Mouse (Mus musculus) lung, adult 2 months (tissue): Measurements from ENCODE around the gene Suv39h1. TPM values are rescaled to one million over a fixed set of nuclear protein-coding genes. Genes with fewer than 3 reads are reported as not detected.
"Not testable (repeated sequence)": the region's sequence is repeated elsewhere in the genome, so short reads cannot be mapped to it uniquely, and the experiment has no call there.

Source experiments
- DNase-seq: peaks from one replicate; pipeline ENCODE4 v3.0.0; 2022
- H3K4me1 ChIP-seq: fragments of 200-500 bp; 2 replicates; pipeline ENCODE4 v1.6.1; 2011; ENCODE audit warnings: low read length; ENCODE audit not compliant: control insufficient read depth, insufficient read depth
- H3K4me3 ChIP-seq: fragments of 200-500 bp; replicated peaks from 2 replicates; pipeline ENCODE3; 2011; ENCODE audit warnings: low read depth, mild to moderate bottlenecking, control low read depth, low read length; ENCODE audit errors: extremely low read depth
- CTCF ChIP-seq: fragments of 200-500 bp; IDR thresholded peaks from 2 replicates; pipeline ENCODE4 v1.5.1; 2011; ENCODE audit warnings: mild to moderate bottlenecking, low read length, control low read depth; ENCODE audit not compliant: insufficient read depth
- POLR2A ChIP-seq: fragments of 200-500 bp; IDR thresholded peaks from 2 replicates; pipeline ENCODE4 v1.6.1; 2011; ENCODE audit warnings: low read depth, mild to moderate bottlenecking, control low read depth, low read length, borderline replicate concordance; ENCODE audit errors: extremely low read depth
- WGBS: fragments of 180-500 bp; shearing (Covaris S2); methylation state at CpG from one replicate; pipeline ENCODE4 v1.1.7; 2018; 5-methylcytosine and 5-hydroxymethylcytosine counted together
- polyA plus RNA-seq: library from polyadenylated mRNA; depleted of rRNA; stranded (reverse); fragments of >200 nt; gene quantifications from 2 replicates; pipeline ENCODE4 v1.2.3, GENCODE M21; 2012

Gene Suv39h1
- polyA plus RNA-seq, 1 experiment, result 10.6 TPM

DNA sequence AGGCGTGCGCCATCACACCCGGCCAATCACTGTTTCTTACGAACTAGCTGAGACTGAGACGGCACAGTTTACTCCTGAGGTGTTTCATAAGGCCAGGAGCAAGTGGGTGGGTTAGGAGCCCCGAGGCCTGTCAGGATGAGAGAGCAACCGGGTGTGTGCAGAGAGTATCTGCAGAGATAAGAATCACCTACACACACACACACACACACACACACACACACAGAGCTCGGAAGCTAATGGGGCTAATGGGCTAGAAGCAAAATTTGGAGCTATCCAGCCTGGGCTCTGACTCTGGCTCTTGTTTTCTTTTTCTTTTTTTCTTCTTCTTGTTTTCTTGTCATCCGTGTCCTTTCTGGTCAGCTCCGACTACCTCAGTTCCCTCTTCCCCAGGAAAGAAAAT is 21.0 kb upstream of the Suv39h1 start:
- 77% methylated on average over 10 of the region's 10 CpGs for WGBS
- DNase-seq, result no peak
- Histone ChIP-seq H3K4me1 (no peaks in the 10 kb centered on the region), H3K4me3 (no peak overlapping the region)
- TF ChIP-seq POLR2A, result no peak
- no peak for TF ChIP-seq CTCF

DNA sequence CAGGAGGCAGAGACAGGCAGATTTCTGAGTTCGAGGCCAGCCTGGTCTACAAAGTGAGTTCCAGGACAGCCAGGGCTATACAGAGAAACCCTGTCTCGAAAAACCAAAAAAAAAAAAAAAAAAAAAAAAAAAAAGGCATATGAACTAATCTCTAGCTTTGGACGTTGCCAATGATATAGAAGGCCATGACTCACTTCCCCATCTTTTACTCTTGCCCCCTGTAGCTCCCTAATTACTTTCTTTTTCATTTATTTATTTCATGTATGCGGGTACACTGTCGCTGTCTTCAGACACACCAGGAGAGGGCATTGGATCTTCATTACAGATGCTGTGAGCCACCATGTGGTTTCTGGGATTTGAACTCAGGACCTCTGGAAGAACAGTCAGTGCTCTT is 16.4 kb upstream of the Suv39h1 start:
- 71% methylated on average over 5 of the region's 5 CpGs for WGBS
- DNase-seq, H3K4me3 ChIP-seq, H3K4me1 ChIP-seq: not testable (repeated sequence)

DNA sequence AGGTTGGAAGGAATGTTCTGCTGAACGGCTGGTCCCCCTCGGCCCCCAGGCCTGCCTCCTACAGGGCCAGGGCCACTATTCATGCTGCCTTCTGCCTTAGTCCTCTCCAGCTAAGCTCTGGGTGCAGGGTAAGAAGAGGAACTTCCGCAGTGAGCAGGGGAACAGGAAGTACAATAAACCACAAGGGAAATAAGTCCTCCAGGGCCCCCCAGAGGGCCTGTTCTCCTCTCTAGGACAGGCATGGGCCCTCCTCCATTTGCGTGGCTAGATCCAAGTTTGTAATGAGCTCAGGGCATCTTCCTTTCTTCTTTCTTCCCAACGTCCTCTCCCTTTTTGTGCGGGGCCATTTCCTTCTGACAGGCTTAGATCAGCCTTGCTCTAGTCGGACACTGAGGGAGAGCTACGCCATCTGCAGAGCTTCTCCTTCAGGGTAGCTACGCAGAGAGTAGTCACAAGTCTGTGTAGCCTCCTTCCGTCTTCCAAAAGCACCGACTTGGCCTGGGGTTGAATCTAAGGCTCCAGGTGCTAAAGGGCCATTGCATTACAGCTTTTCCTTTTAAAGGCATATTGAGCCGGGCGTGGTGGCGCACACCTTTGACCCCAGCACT is 15.9 kb upstream of the Suv39h1 start, which contains the start of gene Was:
Gene Was, minus strand, starts transcription at position 153 of the 608 bp plus-strand sequence.
- peak within 1 kb of the TSS; percentile 38 for H3K4me3 ChIP-seq
- no peak for TF ChIP-seq CTCF
- TF ChIP-seq POLR2A, result no peak
- H3K4me1 ChIP-seq, result no peaks in the 10 kb centered on the region
- DNase-seq, result no peak
- WGBS, result 73% methylated on average over 14 of the region's 14 CpGs

- Histone ChIP-seq H3K4me3 (peak overlapping the region; percentile 6), H3K4me1 (no peaks in the 10 kb centered on the region)
- 67% methylated on average over 3 of the region's 3 CpGs for WGBS
- DNase-seq, result no peak
- TF ChIP-seq POLR2A (no peak), CTCF (no peak)
Observed at GRCm38 (mm10) chrX:8089746-8090145, 15.2 kb upstream of the Suv39h1 start.

DNA sequence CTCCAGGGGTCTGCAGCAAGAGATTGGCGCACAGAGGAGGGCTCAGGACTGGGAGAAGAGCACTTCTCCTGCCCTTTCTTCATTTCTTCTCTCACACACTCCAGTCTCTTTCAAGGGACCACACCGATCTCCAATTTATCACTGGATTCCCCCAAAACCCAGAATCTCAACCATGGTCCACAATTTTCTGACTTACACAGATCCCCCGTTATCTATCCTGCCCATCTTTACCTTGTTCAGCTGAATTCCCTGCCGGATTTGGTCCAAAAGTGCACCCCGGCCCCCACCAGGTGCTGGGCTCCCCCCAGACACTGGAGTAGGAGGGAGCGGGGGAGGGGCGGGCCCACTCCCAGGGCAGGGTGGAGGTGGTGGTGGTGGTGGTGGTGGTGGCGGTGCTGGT is 11.1 kb upstream of the Suv39h1 start:
- WGBS, result 80% methylated on average over 8 of the region's 8 CpGs
- no peak for DNase-seq
- Histone ChIP-seq H3K4me3 (no peak overlapping the region), H3K4me1 (no peaks in the 10 kb centered on the region)
- TF ChIP-seq CTCF (no peak), POLR2A (no peak)

GRCm38 (mm10) chrX:8084771-8085259 is 10.3 kb upstream of the Suv39h1 start:
- no peaks in the 10 kb centered on the region for H3K4me1 ChIP-seq
- WGBS, result 82% methylated on average over 6 of the region's 6 CpGs
- no peak overlapping the region for H3K4me3 ChIP-seq
- TF ChIP-seq CTCF, result no peak
- TF ChIP-seq POLR2A, result no peak
- no peak for DNase-seq

DNA sequence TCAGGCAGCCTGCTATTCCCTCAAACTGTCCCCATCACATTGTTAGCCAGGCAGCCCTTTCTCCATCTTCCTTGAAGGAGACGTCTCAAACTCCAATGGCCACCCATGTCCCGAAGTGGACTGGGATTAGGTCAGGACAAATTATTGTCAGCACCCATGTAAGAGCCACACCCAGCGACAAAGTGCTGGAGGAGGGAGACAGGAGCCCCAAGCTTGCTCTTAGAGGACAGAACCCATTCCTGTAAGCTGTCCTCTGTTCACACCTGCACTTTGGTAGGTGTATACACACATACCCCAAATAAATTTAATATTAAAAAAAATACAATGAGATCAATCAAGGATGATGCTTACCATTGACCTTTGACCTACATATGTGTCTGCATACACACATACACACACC is 544 bp upstream of the Suv39h1 start:
- Histone ChIP-seq H3K4me3 (peak overlapping the region; percentile 63), H3K4me1 (no peaks in the 10 kb centered on the region)
- no peak for DNase-seq
- TF ChIP-seq CTCF, result no peak
- no peak for TF ChIP-seq POLR2A
- WGBS, result 52% methylated on average over 3 of the region's 3 CpGs

- peak; percentile 15 for DNase-seq
- H3K4me3 ChIP-seq, result peak overlapping the region; percentile 72
- no peaks in the 10 kb centered on the region for H3K4me1 ChIP-seq
- TF ChIP-seq CTCF (no peak), POLR2A (no peak)
- 24% methylated on average over 64 of the region's 64 CpGs for WGBS
Observed at GRCm38 (mm10) chrX:8073881-8074429, 605 bp downstream of the Suv39h1 start.

DNA sequence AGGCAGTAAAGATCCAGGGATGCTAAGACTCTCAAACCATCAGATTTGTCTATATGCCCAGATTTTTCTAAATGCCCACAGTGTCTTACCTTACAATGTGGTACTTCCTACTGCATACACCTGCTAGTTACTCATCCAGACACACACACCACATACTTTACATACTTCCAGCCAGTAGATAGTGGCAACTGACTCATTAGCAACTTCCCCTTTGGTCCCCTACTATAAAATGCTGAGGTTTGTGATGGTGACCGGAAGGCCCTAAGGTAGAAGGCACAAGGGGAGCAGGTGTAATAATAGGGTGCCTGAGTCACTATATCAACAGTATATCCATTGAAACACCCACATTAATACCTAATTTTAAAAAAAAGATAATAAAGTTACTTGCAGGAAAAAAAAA is 5.4 kb downstream of the Suv39h1 start:
- Histone ChIP-seq H3K4me1 (no peaks in the 10 kb centered on the region), H3K4me3 (no peak overlapping the region)
- WGBS, result 95% methylated on average over 1 of the region's 1 CpGs
- DNase-seq, result no peak
- no peak for TF ChIP-seq POLR2A
- no peak for TF ChIP-seq CTCF

DNA sequence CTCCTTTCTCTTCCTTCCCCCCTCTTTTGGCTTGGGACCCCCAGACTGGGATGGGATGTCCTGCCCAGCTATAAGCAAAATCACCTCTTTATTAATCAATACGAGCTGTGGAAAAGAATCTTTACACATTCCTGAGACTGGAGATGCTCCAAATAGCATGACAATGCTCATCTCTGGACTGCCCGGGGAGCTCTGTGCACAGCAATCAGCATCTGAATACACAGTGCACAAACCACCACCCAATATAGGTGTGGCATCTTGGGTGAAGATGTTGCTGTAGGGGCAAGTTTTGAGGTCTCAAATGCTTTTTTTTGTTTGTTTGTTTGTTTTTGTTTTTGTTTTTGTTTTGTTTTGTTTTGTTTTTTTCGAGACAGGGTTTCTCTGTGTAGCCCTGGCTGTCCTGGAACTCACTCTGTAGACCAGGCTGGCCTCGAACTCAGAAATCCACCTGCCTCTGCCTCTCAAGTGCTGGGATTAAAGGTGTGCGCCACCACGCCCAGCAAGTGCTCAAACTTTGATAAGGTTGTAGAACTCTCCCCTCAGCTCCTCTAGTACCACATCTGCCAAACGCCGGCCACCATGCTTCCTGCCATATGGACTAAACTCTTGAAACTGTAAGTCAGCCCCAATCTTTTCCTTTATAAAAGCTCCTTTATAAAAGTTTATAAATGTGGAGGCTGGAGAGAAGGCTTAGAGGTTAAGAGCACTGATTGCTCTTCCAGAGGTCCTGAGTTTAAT is 23.3 kb downstream of the Suv39h1 start:
- WGBS, result 75% methylated on average over 8 of the region's 8 CpGs
- DNase-seq, H3K4me3 ChIP-seq, H3K4me1 ChIP-seq: not testable (repeated sequence)

DNA sequence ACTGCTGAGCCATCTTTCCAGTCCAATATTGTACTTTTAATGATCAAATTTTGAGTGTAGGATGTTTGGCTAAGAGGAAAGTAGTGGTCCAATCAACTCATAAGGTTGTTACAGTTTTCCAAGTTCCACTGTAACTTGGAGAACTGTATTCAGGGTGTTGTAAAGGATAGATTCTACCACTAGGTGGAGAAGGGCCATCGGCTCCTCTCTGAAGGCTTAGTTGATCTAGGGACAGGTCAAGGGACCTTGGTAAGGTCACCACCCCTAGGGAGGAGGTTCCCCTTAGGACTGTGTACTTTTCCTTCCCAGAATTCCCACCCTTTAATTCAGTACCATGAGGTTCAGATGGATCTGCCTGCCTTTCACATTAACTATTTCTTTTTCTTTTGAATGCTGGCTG is 41.6 kb downstream of the Suv39h1 start:
- TF ChIP-seq POLR2A, result no peak
- no peak for TF ChIP-seq CTCF
- Histone ChIP-seq H3K4me3 (no peak overlapping the region), H3K4me1 (no peaks in the 10 kb centered on the region)
- 73% methylated on average over 1 of the region's 1 CpGs for WGBS
- no peak for DNase-seq
